Mouse (Mus musculus): ENCODE measurements around the gene Hsd17b14. TPM values are rescaled to one million over a fixed set of nuclear protein-coding genes. Genes with fewer than 3 reads are reported as not detected.

Hsd17b14 gene
- polyA plus RNA-seq, 1 experiment from 2014 or later, result 5.4 TPM

DNA sequence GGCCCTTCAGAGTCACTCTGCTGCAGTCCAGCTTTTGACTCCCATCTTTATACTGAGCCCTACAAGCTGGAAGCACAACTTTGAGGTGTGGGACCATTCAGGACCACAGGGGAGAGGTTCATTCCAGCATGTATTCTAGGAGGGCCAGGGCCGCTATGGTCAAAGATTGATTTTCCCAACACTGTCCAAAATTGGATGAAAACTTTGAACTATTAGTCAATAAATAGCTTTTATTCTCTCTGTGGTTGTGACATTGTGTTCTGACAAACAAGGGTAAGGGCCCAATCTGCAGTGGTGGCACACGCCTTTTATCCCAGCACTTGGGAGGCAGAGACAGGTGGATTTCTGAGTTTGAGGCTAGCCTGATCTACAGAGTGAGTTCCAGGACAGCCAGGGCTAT, 703 bp upstream of the Hsd17b14 start:
- Histone ChIP-seq H3K4me1 (replicated peaks; ENCODE audit: control insufficient read depth, insufficient read depth, low read length) (peaks cover 10% of the 10 kb centered on the region; the same call in 1 of the 2 replicates), H3K4me2 (no peak overlapping the region), H3K4me3 (ENCODE audit: low read depth, low read length) (no peak overlapping the region), H3K9me3 (ENCODE audit: control insufficient read depth, low read length) (no peaks in the 10 kb centered on the region), H3K9ac (ENCODE audit: low read depth, low read length) (no peak overlapping the region), H3K36me3 (ENCODE audit: control insufficient read depth, insufficient read depth, low read length) (no peaks in the 10 kb centered on the region), H3K27me3 (replicated peaks; ENCODE audit: control insufficient read depth, insufficient read depth, low read length) (no peaks in the 10 kb centered on the region), H3K27ac (ENCODE audit: low read depth, low read length) (no peak overlapping the region)
- DNase-seq (ENCODE audit: low spot score) (no peak), ATAC-seq (replicated peaks; ENCODE audit: low FRiP score) (no peak)
- 82% methylated on average over 2 of the region's 2 CpGs for WGBS

GRCm38 (mm10) chr7:45555787-45556186, 1.1 kb downstream of the Hsd17b14 start:
- Histone ChIP-seq H3K9me3 (ENCODE audit: control insufficient read depth, low read length) (no peaks in the 10 kb centered on the region), H3K4me3 (ENCODE audit: low read depth, low read length) (no peak overlapping the region), H3K27me3 (replicated peaks; ENCODE audit: control insufficient read depth, insufficient read depth, low read length) (no peaks in the 10 kb centered on the region), H3K36me3 (ENCODE audit: control insufficient read depth, insufficient read depth, low read length) (no peaks in the 10 kb centered on the region), H3K4me2 (no peak overlapping the region), H3K9ac (ENCODE audit: low read depth, low read length) (no peak overlapping the region), H3K4me1 (replicated peaks; ENCODE audit: control insufficient read depth, insufficient read depth, low read length) (peaks cover 16% of the 10 kb centered on the region), H3K27ac (ENCODE audit: low read depth, low read length) (no peak overlapping the region)
- ATAC-seq (replicated peaks; ENCODE audit: low FRiP score) (peak; percentile 58), DNase-seq (ENCODE audit: low spot score) (peak; percentile 74)
- WGBS, result 22% methylated on average over 8 of the region's 8 CpGs

DNA sequence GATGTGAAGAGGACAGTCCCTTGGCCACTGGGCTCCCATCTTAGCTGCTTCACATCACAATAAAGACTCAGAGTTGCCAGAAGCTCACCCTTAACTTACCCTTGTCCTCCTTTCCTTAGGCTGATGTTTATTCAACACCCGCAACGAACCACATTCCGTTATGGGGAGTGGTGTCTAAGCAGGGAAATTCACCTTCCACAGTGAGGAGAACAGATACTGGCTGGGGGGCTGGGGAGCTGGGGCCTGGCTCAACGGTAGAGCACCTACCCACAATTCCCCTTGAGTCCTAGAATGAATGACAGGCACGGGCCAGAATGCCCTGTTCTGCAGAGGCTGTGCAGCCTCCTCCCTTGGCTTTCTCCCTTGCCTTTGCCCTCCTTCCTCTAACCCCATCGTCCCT, 4.2 kb downstream of the Hsd17b14 start:
- Histone ChIP-seq H3K27ac (ENCODE audit: low read depth, low read length) (no peak overlapping the region), H3K36me3 (ENCODE audit: control insufficient read depth, insufficient read depth, low read length) (no peaks in the 10 kb centered on the region), H3K27me3 (replicated peaks; ENCODE audit: control insufficient read depth, insufficient read depth, low read length) (no peaks in the 10 kb centered on the region), H3K9ac (ENCODE audit: low read depth, low read length) (no peak overlapping the region), H3K9me3 (ENCODE audit: control insufficient read depth, low read length) (no peaks in the 10 kb centered on the region), H3K4me3 (ENCODE audit: low read depth, low read length) (no peak overlapping the region), H3K4me2 (no peak overlapping the region), H3K4me1 (replicated peaks; ENCODE audit: control insufficient read depth, insufficient read depth, low read length) (peaks cover 29% of the 10 kb centered on the region)
- 55% methylated on average over 6 of the region's 6 CpGs for WGBS
- no peak for DNase-seq (ENCODE audit: low spot score)
- no peak for ATAC-seq (replicated peaks; ENCODE audit: low FRiP score)

- Histone ChIP-seq H3K36me3 (ENCODE audit: control insufficient read depth, insufficient read depth, low read length) (no peaks in the 10 kb centered on the region), H3K9ac (ENCODE audit: low read depth, low read length) (no peak overlapping the region; the same call in 1 of the 2 replicates), H3K4me1 (replicated peaks; ENCODE audit: control insufficient read depth, insufficient read depth, low read length) (peaks cover 29% of the 10 kb centered on the region), H3K4me3 (ENCODE audit: low read depth, low read length) (no peak overlapping the region), H3K27me3 (replicated peaks; ENCODE audit: control insufficient read depth, insufficient read depth, low read length) (no peaks in the 10 kb centered on the region), H3K27ac (ENCODE audit: low read depth, low read length) (no peak overlapping the region), H3K9me3 (ENCODE audit: control insufficient read depth, low read length) (no peaks in the 10 kb centered on the region), H3K4me2 (peak overlapping the region; percentile 64)
- no peak for DNase-seq (ENCODE audit: low spot score)
- ATAC-seq (replicated peaks; ENCODE audit: low FRiP score), result no peak
- WGBS, result 59% methylated on average over 7 of the region's 7 CpGs
Measured at GRCm38 (mm10) chr7:45560241-45560640, 5.5 kb downstream of the Hsd17b14 start.

- Histone ChIP-seq H3K4me3 (ENCODE audit: low read depth, low read length) (peak overlapping the region; percentile 36), H3K27ac (ENCODE audit: low read depth, low read length) (peak overlapping the region; percentile 69), H3K9ac (ENCODE audit: low read depth, low read length) (peak overlapping the region; percentile 59), H3K27me3 (replicated peaks; ENCODE audit: control insufficient read depth, insufficient read depth, low read length) (no peaks in the 10 kb centered on the region), H3K4me1 (replicated peaks; ENCODE audit: control insufficient read depth, insufficient read depth, low read length) (peaks cover 28% of the 10 kb centered on the region), H3K9me3 (ENCODE audit: control insufficient read depth, low read length) (no peaks in the 10 kb centered on the region), H3K4me2 (peak overlapping the region; percentile 64), H3K36me3 (ENCODE audit: control insufficient read depth, insufficient read depth, low read length) (no peaks in the 10 kb centered on the region)
- DNase-seq (ENCODE audit: low spot score) (peak; percentile 78), ATAC-seq (replicated peaks; ENCODE audit: low FRiP score) (peak; percentile 74)
- WGBS, result 18% methylated on average over 17 of the region's 17 CpGs
Measured at GRCm38 (mm10) chr7:45560843-45561623, 6.3 kb downstream of the Hsd17b14 start.

- H3K4me2 ChIP-seq, result peak overlapping the region; percentile 64
- H3K4me1 ChIP-seq (replicated peaks; ENCODE audit: control insufficient read depth, insufficient read depth, low read length), result peaks cover 27% of the 10 kb centered on the region
- 40% methylated on average over 12 of the region's 12 CpGs for WGBS
- H3K27me3 ChIP-seq (replicated peaks; ENCODE audit: control insufficient read depth, insufficient read depth, low read length), result no peaks in the 10 kb centered on the region
- no peaks in the 10 kb centered on the region for H3K36me3 ChIP-seq (ENCODE audit: control insufficient read depth, insufficient read depth, low read length)
- peak overlapping the region; percentile 59 for H3K9ac ChIP-seq (ENCODE audit: low read depth, low read length)
- peak overlapping the region; percentile 69 for H3K27ac ChIP-seq (ENCODE audit: low read depth, low read length)
- no peaks in the 10 kb centered on the region for H3K9me3 ChIP-seq (ENCODE audit: control insufficient read depth, low read length)
- H3K4me3 ChIP-seq (ENCODE audit: low read depth, low read length), result peak overlapping the region; percentile 36
- peak; percentile 74 for ATAC-seq (replicated peaks; ENCODE audit: low FRiP score)
- DNase-seq (ENCODE audit: low spot score), result no peak
Measured at GRCm38 (mm10) chr7:45561624-45562520, 7.2 kb downstream of the Hsd17b14 start.

DNA sequence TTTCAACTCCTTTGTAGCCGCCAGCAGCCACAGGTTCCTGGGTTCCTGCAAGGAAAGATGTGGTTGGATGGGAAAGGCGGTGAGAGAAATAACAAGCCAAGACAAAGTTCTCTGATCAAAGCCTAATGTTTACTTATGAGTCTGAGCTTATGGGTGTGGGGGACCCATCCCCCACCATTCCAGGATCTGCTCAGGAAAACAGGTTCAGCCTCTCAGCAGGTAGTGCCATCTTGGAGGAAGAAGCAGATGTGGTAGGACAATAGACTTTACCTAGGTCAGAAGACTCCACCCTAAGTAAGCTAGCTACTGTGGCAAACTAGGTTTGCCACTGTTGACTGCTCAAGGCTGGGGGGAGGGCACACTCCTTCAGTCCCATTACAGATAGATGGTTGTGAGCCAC, 10.1 kb downstream of the Hsd17b14 start:
- no peak for DNase-seq (ENCODE audit: low spot score)
- Histone ChIP-seq H3K9me3 (ENCODE audit: control insufficient read depth, low read length) (no peaks in the 10 kb centered on the region), H3K9ac (ENCODE audit: low read depth, low read length) (no peak overlapping the region), H3K27ac (ENCODE audit: low read depth, low read length) (no peak overlapping the region), H3K4me2 (no peak overlapping the region), H3K4me3 (ENCODE audit: low read depth, low read length) (no peak overlapping the region), H3K27me3 (replicated peaks; ENCODE audit: control insufficient read depth, insufficient read depth, low read length) (no peaks in the 10 kb centered on the region), H3K4me1 (replicated peaks; ENCODE audit: control insufficient read depth, insufficient read depth, low read length) (peaks cover 48% of the 10 kb centered on the region), H3K36me3 (ENCODE audit: control insufficient read depth, insufficient read depth, low read length) (no peaks in the 10 kb centered on the region)
- ATAC-seq (replicated peaks; ENCODE audit: low FRiP score), result no peak
- 63% methylated on average over 2 of the region's 2 CpGs for WGBS

DNA sequence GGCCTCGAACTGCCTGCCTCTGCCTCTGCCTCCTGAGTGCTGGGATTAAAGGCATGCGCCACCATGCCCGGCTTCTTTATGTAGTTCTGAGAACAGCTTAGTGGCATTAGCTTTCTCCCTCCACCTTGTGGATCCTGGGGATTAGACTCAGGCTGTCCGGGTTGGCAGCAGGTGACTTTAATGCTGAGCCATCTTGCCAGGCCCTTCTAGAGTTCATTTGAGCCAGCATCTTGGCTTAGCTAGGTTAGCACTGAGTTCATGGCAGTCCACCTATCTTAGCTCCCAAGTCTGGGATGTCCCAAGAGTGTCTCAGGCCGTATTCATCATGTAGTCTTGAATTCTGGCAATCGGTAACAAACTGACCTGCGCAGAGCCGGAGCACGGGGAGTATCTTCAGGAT, 10.8 kb downstream of the Hsd17b14 start:
- H3K27me3 ChIP-seq (replicated peaks; ENCODE audit: control insufficient read depth, insufficient read depth, low read length), result no peaks in the 10 kb centered on the region
- peaks cover 48% of the 10 kb centered on the region for H3K4me1 ChIP-seq (replicated peaks; ENCODE audit: control insufficient read depth, insufficient read depth, low read length)
- no peak for ATAC-seq (replicated peaks; ENCODE audit: low FRiP score)
- 87% methylated on average over 9 of the region's 9 CpGs for WGBS
- DNase-seq (ENCODE audit: low spot score), result no peak
- no peak overlapping the region for H3K4me3 ChIP-seq (ENCODE audit: low read depth, low read length)
- H3K4me2 ChIP-seq, result no peak overlapping the region
- H3K27ac ChIP-seq (ENCODE audit: low read depth, low read length), result no peak overlapping the region
- H3K9me3 ChIP-seq (ENCODE audit: control insufficient read depth, low read length), result no peaks in the 10 kb centered on the region
- no peak overlapping the region for H3K9ac ChIP-seq (ENCODE audit: low read depth, low read length)
- H3K36me3 ChIP-seq (ENCODE audit: control insufficient read depth, insufficient read depth, low read length), result no peaks in the 10 kb centered on the region
